Mouse (Mus musculus) myocyte (in vitro differentiated cells): ENCODE results near the gene Cfap73. TPM values are rescaled to one million over a fixed set of nuclear protein-coding genes. Genes with fewer than 3 reads are reported as not detected.
A peak's percentile ranks its signal among the peaks of the same experiment; 100 is the strongest.

Experiments used
- H3K27me3 ChIP-seq: one replicate; pipeline ENCODE4 v1.6.1; 2011; ENCODE audit not compliant: control insufficient read depth, insufficient read depth, insufficient read length
- H3K36me3 ChIP-seq: one replicate; pipeline ENCODE4 v1.6.1; 2011; ENCODE audit not compliant: control insufficient read depth, insufficient read depth
- H3K4me2 ChIP-seq: one replicate; pipeline ENCODE4 v1.6.1; 2011; ENCODE audit warnings: low read depth, control low read depth
- H3K4me3 ChIP-seq: one replicate; pipeline ENCODE4 v1.5.1; 2011; ENCODE audit warnings: mild to moderate bottlenecking, control low read depth, moderate library complexity
- H3K79me2 ChIP-seq: one replicate; pipeline ENCODE4 v1.6.1; 2011; ENCODE audit not compliant: control insufficient read depth, insufficient read depth
- H3ac ChIP-seq: one replicate; pipeline ENCODE4 v1.6.1; 2011; ENCODE audit not compliant: control insufficient read depth, insufficient read length
- CEBPB ChIP-seq: IDR thresholded peaks from 2 replicates; pipeline ENCODE4 v1.6.1; 2011; ENCODE audit warnings: mild to moderate bottlenecking, moderate library complexity; ENCODE audit not compliant: poor library complexity, insufficient read depth, severe bottlenecking
- E2F4 ChIP-seq: IDR thresholded peaks from one replicate; pipeline ENCODE4 v1.6.1; 2011; ENCODE audit warnings: mild to moderate bottlenecking, control low read depth, moderate library complexity; ENCODE audit not compliant: insufficient read depth
- MAX ChIP-seq: IDR thresholded peaks from one replicate; pipeline ENCODE4 v1.6.1; 2011; ENCODE audit warnings: low read depth, mild to moderate bottlenecking, control low read depth
- MYOD1 ChIP-seq, 3 experiments: IDR thresholded peaks; one replicate each; pipeline ENCODE4 v1.6.1; 2011; ENCODE audit warnings: control low read depth in 2 of 3, low read depth in 2 of 3, mild to moderate bottlenecking in 2 of 3, moderate library complexity in 1 of 3; ENCODE audit not compliant: insufficient read length in 2 of 3, control insufficient read depth in 1 of 3
- MYOG ChIP-seq, 3 experiments: IDR thresholded peaks; one replicate each; pipeline ENCODE4 v1.6.1; 2011; ENCODE audit warnings: control low read depth in 2 of 3, low read depth in 2 of 3, mild to moderate bottlenecking in 2 of 3; ENCODE audit not compliant: insufficient read length in 2 of 3, control insufficient read depth in 1 of 3, insufficient read depth in 1 of 3
- POLR2A ChIP-seq: IDR thresholded peaks from one replicate; pipeline ENCODE4 v1.6.1; 2011; ENCODE audit warnings: low read depth, mild to moderate bottlenecking, control low read depth, moderate library complexity; ENCODE audit not compliant: insufficient read length
- POLR2AphosphoS2 ChIP-seq: IDR thresholded peaks from one replicate; pipeline ENCODE4 v1.6.1; 2011; ENCODE audit warnings: low read depth, control low read depth; ENCODE audit not compliant: insufficient read length
- REST ChIP-seq: IDR thresholded peaks from one replicate; pipeline ENCODE4 v1.6.1; 2011; ENCODE audit warnings: mild to moderate bottlenecking, control low read depth, moderate library complexity; ENCODE audit not compliant: insufficient read depth, insufficient read length
- SRF ChIP-seq: IDR thresholded peaks from one replicate; pipeline ENCODE4 v1.6.1; 2011; ENCODE audit warnings: low read depth; ENCODE audit not compliant: control insufficient read depth, insufficient read length
- TCF12 ChIP-seq: IDR thresholded peaks from one replicate; pipeline ENCODE4 v1.6.1; 2011; ENCODE audit warnings: mild to moderate bottlenecking, control low read depth; ENCODE audit not compliant: poor library complexity, insufficient read depth, severe bottlenecking
- TCF3 ChIP-seq: IDR thresholded peaks from one replicate; pipeline ENCODE4 v1.6.1; 2011; ENCODE audit warnings: low read depth, control low read depth; ENCODE audit not compliant: insufficient read length
- USF1 ChIP-seq: IDR thresholded peaks from one replicate; pipeline ENCODE4 v1.6.1; 2011; ENCODE audit warnings: low read depth, mild to moderate bottlenecking, control low read depth, moderate library complexity
- polyA plus RNA-seq: library from polyadenylated mRNA; unstranded; fragments of >200 nt; fragmentation: generic; extraction: Trizol; gene quantifications from one replicate; pipeline ENCODE4 v1.2.1, GENCODE M21; 2012; ENCODE audit warnings: missing spikeins

Gene Cfap73
- polyA plus RNA-seq, 1 experiment: not detected

DNA sequence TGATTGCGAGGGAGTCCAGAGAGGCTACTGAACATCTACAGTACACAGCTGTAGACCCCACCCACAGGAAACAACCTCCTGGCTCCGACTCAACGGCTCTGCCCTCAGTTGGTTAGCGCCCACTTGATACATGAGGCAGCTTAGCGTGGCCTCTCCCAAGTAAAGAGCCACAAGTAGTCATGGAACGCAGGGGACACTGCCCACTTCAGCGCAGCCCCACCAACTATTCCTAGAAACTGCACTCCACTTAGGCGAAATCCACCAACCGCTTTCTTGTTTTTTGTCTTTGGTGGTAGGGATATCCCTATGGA lies 46.5 kb downstream of the Cfap73 start:
- Histone ChIP-seq H3K4me2 (peak overlapping the region; percentile 75), H3K36me3 (peaks cover 10% of the 10 kb centered on the region), H3K4me3 (peak overlapping the region; percentile 89), H3K27me3 (no peaks in the 10 kb centered on the region), H3ac (peak overlapping the region; percentile 12), H3K79me2 (peaks cover 43% of the 10 kb centered on the region)
- TF ChIP-seq REST (no peak), MYOG (IDR thresholded peaks at IDR 0.05; ENCODE audit: control insufficient read depth in 1 of 3, insufficient read depth in 1 of 3, insufficient read length in 2 of 3, low read depth in 2 of 3) (peak in 2 of 3 experiments; percentile 16 to 57), POLR2A (peak; percentile 66), MAX (no peak), MYOD1 (IDR thresholded peaks at IDR 0.05; ENCODE audit: control insufficient read depth in 1 of 3, insufficient read length in 2 of 3, low read depth in 2 of 3) (peak in 1 of 3 experiments; percentile 61), TCF12 (no peak), SRF (no peak), POLR2AphosphoS2 (peak; percentile 60)

DNA sequence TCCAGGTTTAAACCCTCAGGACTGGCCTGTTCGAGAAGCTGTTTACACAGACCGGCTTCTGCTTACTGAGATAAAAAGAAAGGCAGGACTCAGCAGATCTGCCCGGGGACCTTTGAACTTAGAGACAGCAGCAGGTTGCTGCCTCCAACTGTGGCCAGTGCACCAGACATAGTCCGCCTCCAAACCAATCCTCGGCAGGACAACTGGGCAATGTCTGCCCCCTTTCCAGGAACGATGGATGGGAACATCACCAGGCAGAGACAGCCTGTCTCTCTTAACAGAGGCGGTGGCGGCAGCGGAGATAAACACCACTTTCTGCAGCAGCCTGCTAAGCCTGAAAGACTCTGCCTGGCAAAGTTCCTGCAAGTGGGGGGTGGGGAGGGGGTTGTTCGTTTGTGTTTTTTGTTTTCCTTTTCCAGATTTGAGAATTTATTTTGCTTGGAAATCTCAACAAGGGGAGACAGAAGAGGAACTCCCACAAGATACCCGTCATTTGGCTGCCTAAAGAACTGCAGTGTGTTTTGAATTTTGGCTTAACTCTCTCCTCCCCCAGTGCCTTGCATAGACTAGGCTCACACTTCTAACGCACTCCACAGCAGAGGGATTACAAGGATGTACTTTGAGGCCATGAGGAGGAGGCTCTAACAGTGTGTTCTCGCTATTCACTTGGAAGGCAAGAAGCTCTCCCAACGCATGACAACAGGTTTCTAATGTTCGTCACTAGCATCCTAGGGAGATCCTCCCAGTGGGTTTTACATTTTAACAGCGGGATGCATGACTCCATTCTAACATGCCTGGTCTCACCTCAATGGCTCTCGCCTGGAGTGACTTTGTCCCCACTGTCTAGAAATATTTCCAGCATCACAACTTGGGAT lies 47.1 kb downstream of the Cfap73 start:
- H3K4me2 ChIP-seq: peak overlapping the region; percentile 75
- H3K4me3 ChIP-seq: peak overlapping the region; percentile 89
- peak overlapping the region; percentile 12 for H3ac ChIP-seq
- TF ChIP-seq MYOD1 (IDR thresholded peaks at IDR 0.05; ENCODE audit: control insufficient read depth in 1 of 3, insufficient read length in 2 of 3, low read depth in 2 of 3) (peak in 1 of 3 experiments; percentile 28), POLR2AphosphoS2 (no peak)
- peaks cover 43% of the 10 kb centered on the region for H3K79me2 ChIP-seq
- H3K27me3 ChIP-seq: no peaks in the 10 kb centered on the region
- H3K36me3 ChIP-seq: peaks cover 10% of the 10 kb centered on the region

DNA sequence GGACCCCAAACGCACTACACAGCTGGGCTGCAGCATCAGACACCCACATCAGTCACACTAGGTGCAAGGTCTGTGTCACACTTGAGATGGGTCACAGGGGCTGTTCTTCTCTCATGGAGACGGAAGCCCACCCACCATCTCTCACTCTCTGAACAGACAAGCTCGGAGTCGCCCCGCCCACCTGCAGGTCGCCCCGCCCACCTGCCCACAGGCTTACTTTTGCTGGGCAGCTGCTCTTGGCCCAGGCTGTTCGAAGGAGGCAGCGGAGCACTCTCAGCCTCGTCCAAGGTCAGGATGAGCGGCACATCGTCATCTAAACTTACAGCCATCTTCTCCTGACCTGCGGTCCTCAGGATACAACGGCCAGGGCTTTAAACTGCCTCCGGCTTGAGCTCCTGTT lies 49.1 kb downstream of the Cfap73 start:
- H3K4me2 ChIP-seq: no peak overlapping the region
- no peak overlapping the region for H3ac ChIP-seq
- H3K36me3 ChIP-seq: peaks cover 19% of the 10 kb centered on the region
- no peak overlapping the region for H3K4me3 ChIP-seq
- H3K79me2 ChIP-seq: peaks cover 48% of the 10 kb centered on the region
- no peaks in the 10 kb centered on the region for H3K27me3 ChIP-seq
- TF ChIP-seq E2F4 (no peak), MYOD1 (IDR thresholded peaks at IDR 0.05; ENCODE audit: control insufficient read depth in 1 of 3, insufficient read length in 2 of 3, low read depth in 2 of 3) (peak in 1 of 3 experiments; percentile 7), TCF3 (no peak), CEBPB (no peak), SRF (no peak), POLR2A (no peak), POLR2AphosphoS2 (no peak)

DNA sequence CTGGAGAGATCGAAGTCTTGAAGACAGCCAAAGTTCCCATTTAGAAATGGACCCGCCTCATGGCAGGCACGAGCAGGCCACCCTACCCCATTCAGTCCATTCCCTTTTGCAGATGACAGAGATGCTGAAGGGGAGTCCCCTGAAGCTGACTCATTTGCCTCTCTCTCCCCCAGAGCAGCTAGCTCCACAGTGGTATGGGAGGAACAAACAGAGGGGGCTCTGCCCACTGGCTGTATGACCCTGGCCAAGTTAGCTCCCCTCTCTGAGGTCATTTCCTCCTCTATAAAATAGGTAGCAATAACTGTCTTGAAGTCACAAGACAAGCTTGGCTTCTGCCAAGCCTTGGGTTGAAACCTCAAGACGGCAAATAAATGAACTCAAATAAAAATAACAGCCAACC lies 50.5 kb downstream of the Cfap73 start:
- peaks cover 19% of the 10 kb centered on the region for H3K36me3 ChIP-seq
- H3K79me2 ChIP-seq: peaks cover 48% of the 10 kb centered on the region
- no peak overlapping the region for H3K4me3 ChIP-seq
- no peak overlapping the region for H3ac ChIP-seq
- no peaks in the 10 kb centered on the region for H3K27me3 ChIP-seq
- no peak for TF ChIP-seq TCF12
- no peak for TF ChIP-seq SRF
- no peak for TF ChIP-seq CEBPB
- TF ChIP-seq MYOG (IDR thresholded peaks at IDR 0.05; ENCODE audit: control insufficient read depth in 1 of 3, insufficient read depth in 1 of 3, insufficient read length in 2 of 3, low read depth in 2 of 3): no peak
- TF ChIP-seq MYOD1 (IDR thresholded peaks at IDR 0.05; ENCODE audit: control insufficient read depth in 1 of 3, insufficient read length in 2 of 3, low read depth in 2 of 3): no peak
- TF ChIP-seq USF1: no peak
- no peak for TF ChIP-seq TCF3
- no peak for TF ChIP-seq POLR2AphosphoS2
- TF ChIP-seq E2F4: no peak
- no peak for TF ChIP-seq MAX
- no peak for TF ChIP-seq REST
- no peak for TF ChIP-seq POLR2A
- H3K4me2 ChIP-seq: no peak overlapping the region

DNA sequence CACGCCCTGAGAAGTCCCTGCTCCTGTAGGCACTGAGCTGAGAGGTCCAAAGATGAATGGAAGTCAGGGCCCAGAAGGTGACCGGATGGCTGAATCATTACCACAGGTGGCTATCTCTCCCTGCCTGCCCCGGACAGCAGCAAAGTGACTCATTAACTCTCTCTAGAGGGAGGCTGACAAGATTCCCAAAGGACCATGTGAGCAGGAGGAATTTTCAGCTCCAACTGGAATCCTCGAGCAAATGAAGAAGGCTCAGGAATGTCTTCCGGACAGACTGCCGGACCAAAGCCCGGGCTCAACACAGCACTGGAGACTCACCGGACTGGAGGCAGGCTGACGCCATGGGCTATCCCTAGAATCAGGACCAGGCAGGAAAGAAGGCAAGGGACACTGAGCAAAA lies 52.0 kb downstream of the Cfap73 start:
- Histone ChIP-seq H3K4me3 (no peak overlapping the region), H3K27me3 (no peaks in the 10 kb centered on the region), H3K4me2 (peak overlapping the region; percentile 68), H3K79me2 (peaks cover 43% of the 10 kb centered on the region), H3K36me3 (peaks cover 19% of the 10 kb centered on the region), H3ac (no peak overlapping the region)
- TF ChIP-seq POLR2A (no peak), TCF3 (no peak), TCF12 (peak; percentile 26), MYOD1 (IDR thresholded peaks at IDR 0.05; ENCODE audit: control insufficient read depth in 1 of 3, insufficient read length in 2 of 3, low read depth in 2 of 3) (peak in 2 of 3 experiments; percentile 12 to 73), E2F4 (no peak), MAX (no peak), POLR2AphosphoS2 (no peak), USF1 (peak; percentile 60), CEBPB (no peak), REST (no peak), MYOG (IDR thresholded peaks at IDR 0.05; ENCODE audit: control insufficient read depth in 1 of 3, insufficient read depth in 1 of 3, insufficient read length in 2 of 3, low read depth in 2 of 3) (peak in 1 of 3 experiments; percentile 39)
